Mouse (Mus musculus) embryo, embryonic 9.5 days (tissue): ENCODE measurements around the gene Arl6ip6.

Experiments
- DNase-seq: peaks from one replicate; pipeline ENCODE4 v3.0.0-alpha.2; 2017; ENCODE audit errors: extremely low spot score

Gene Arl6ip6

GRCm38 (mm10) chr2:53191523-53192220 lies at the start of gene Arl6ip6:
TSS of gene Arl6ip6 (plus strand) at chr2:53191726.
- DNase-seq, result peak; percentile 98

GRCm38 (mm10) chr2:53146852-53147251 lies 44.7 kb upstream of the Arl6ip6 start:
- no peak for DNase-seq

- DNase-seq, result no peak
These were observed 17.6 kb upstream of the Arl6ip6 start for GRCm38 (mm10) chr2:53173966-53174365.

GRCm38 (mm10) chr2:53178966-53179365 lies 12.6 kb upstream of the Arl6ip6 start:
- DNase-seq, result no peak

GRCm38 (mm10) chr2:53179876-53180275 lies 11.7 kb upstream of the Arl6ip6 start:
- no peak for DNase-seq

GRCm38 (mm10) chr2:53189811-53190210 lies 1.7 kb upstream of the Arl6ip6 start:
- peak; percentile 10 for DNase-seq

- DNase-seq, result peak; percentile 99
These were observed 628 bp upstream of the Arl6ip6 start, which contains the start of gene Prpf40a for GRCm38 (mm10) chr2:53190684-53191511. TSS of gene Prpf40a (minus strand) at chr2:53191284.

GRCm38 (mm10) chr2:53192386-53192785 lies 860 bp downstream of the Arl6ip6 start:
- DNase-seq, result no peak

GRCm38 (mm10) chr2:53196431-53196830 lies 4.9 kb downstream of the Arl6ip6 start:
- DNase-seq, result no peak

GRCm38 (mm10) chr2:53199203-53199602 lies 7.7 kb downstream of the Arl6ip6 start:
- no peak for DNase-seq

- DNase-seq, result no peak
These were observed 8.8 kb downstream of the Arl6ip6 start for GRCm38 (mm10) chr2:53200164-53200885.

GRCm38 (mm10) chr2:53204373-53205274 lies 13.1 kb downstream of the Arl6ip6 start:
- DNase-seq, result no peak

GRCm38 (mm10) chr2:53206749-53207148 lies 15.2 kb downstream of the Arl6ip6 start:
- no peak for DNase-seq

- DNase-seq, result no peak
These were observed 22.0 kb downstream of the Arl6ip6 start for GRCm38 (mm10) chr2:53213493-53213892.

- no peak for DNase-seq
These were observed 30.7 kb downstream of the Arl6ip6 start for GRCm38 (mm10) chr2:53222242-53222641.

GRCm38 (mm10) chr2:53256982-53257381 lies 65.5 kb downstream of the Arl6ip6 start:
- no peak for DNase-seq
